Comparison of ENCODE assay signal across 8 mouse cellular contexts in the genomic region with DNA sequence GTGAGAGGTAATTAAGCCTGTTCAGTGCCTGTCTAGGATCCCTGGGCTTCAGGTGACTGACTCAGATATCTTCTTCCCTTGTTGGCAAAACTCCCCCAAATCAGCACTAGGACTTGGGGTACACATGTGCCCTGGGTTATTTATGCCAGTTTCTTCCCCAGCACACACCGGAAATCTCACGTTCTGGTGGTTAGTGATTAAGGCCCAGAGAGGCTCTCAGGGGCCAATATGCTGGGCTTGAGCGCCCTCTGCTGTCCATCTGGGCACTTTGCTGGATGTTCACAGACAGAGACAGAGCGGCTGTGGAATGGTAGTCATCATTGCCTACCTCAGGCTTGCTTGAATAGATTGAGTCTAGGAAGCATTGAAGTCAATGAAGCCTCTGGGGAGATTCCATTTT. TPM values are rescaled to one million over a fixed set of nuclear protein-coding genes. Genes with fewer than 3 reads are reported as not detected.
A peak's percentile ranks its signal among the peaks of the same experiment; 100 is the strongest.
DNase-seq lines count a peak whose midpoint lies in the region; ATAC-seq and TF ChIP-seq lines count a peak whose summit lies in the region.

No protein-coding gene starts in this region.

- H3K9me3 ChIP-seq in hindbrain, postnatal 0 days (ENCODE audit: low read length) = no peaks in the 10 kb centered on the region

- 9% methylated on average over 4 of the region's 4 CpGs for WGBS in cerebellum, adult 2 months
- WGBS in hindbrain, postnatal 0 days = 2% methylated on average over 4 of the region's 4 CpGs

- peak; percentile 54 for ATAC-seq in Patski
- peak; percentile 82 for ATAC-seq in frontal cortex, adult (ENCODE audit: low TSS enrichment)
- ATAC-seq in hindbrain, postnatal 0 days = peak; percentile 80
- no peak for ATAC-seq in monocyte, adult 5-6 weeks (replicated peaks; ENCODE audit: insufficient number of reproducible peaks, low FRiP score, low TSS enrichment, poor library complexity, severe bottlenecking)

- in situ Hi-C loops in Patski (cut with MboI; ENCODE audit: low pct_unique_long_range_greater_than_20kb) = loop anchor here (5.0 kb wide), 2 partner anchors 113 to 268 kb away; a partner anchor contains a TSS

- H3K27ac ChIP-seq in cerebellum, adult 2 months (ENCODE audit: insufficient read depth, low read length) = no peak overlapping the region
- no peak overlapping the region for H3K27ac ChIP-seq in hindbrain, postnatal 0 days

- CTCF ChIA-PET in Patski (lab: Charles Lee) = interaction anchor here (1.0 kb wide), 1 partner anchor 23 kb away, joined by 3 read pairs; no protein-coding TSS in a partner anchor

- no peaks in the 10 kb centered on the region for H3K4me1 ChIP-seq in cerebellum, adult 2 months (ENCODE audit: control insufficient read depth, insufficient read depth, low read length)
- peaks cover 5% of the 10 kb centered on the region; the same call in 1 of the 2 replicates for H3K4me1 ChIP-seq in hindbrain, postnatal 0 days (ENCODE audit: insufficient read depth, low read length)

- TF ChIP-seq POLR2A in cerebellum, adult 2 months (IDR thresholded peaks at IDR 0.05; ENCODE audit: borderline replicate concordance, insufficient read depth, low read length) = no peak

- TF ChIP-seq CTCF in Patski (IDR thresholded peaks at IDR 0.05) = no peak
- peak; percentile 88 for TF ChIP-seq CTCF in cerebellum, adult 2 months (IDR thresholded peaks at IDR 0.05; ENCODE audit: borderline replicate concordance, insufficient read depth, low read depth, low read length)
- peak; percentile 94 for TF ChIP-seq CTCF in hindbrain, postnatal 0 days (IDR thresholded peaks at IDR 0.05; ENCODE audit: low read depth)

- DNase-seq in Patski (ENCODE audit: low read depth, low spot score) = peak; percentile 51
- peak; percentile 64 to 78 for DNase-seq in cerebellum, adult 2 months
- DNase-seq in hindbrain, postnatal 0 days (ENCODE audit: low spot score) = peak; percentile 89
- DNase-seq in layer of hippocampus, postnatal 36 days = peak; percentile 78
- DNase-seq in lung, postnatal 4 days = peak; percentile 78 to 85
- DNase-seq in right cerebral cortex, postnatal 14 days = peak; percentile 85

- no peaks in the 10 kb centered on the region for H3K36me3 ChIP-seq in hindbrain, postnatal 0 days (ENCODE audit: insufficient read depth, low read length)

- POLR2A ChIA-PET in Patski (lab: Charles Lee) = no interaction called here

- no peak overlapping the region for H3K9ac ChIP-seq in hindbrain, postnatal 0 days (replicated peaks; ENCODE audit: low read length)

- peaks cover 9% of the 10 kb centered on the region for H3K27me3 ChIP-seq in Patski
- H3K27me3 ChIP-seq in cerebellum, adult 2 months (ENCODE audit: control insufficient read depth, insufficient read depth, low read length) = no peaks in the 10 kb centered on the region
- no peaks in the 10 kb centered on the region for H3K27me3 ChIP-seq in hindbrain, postnatal 0 days (ENCODE audit: insufficient read depth, low read length)

- H3K4me3 ChIP-seq in cerebellum, adult 2 months (replicated peaks; ENCODE audit: insufficient read depth, low read depth, low read length) = no peak overlapping the region
- no peak overlapping the region for H3K4me3 ChIP-seq in hindbrain, postnatal 0 days (ENCODE audit: low read length)

- no peak overlapping the region for H3K4me2 ChIP-seq in hindbrain, postnatal 0 days (ENCODE audit: low read depth, low read length)

RNA-seq across cellular contexts. Expression of a gene that starts 9.0 kb away (rescaled TPM):
- 34.8 TPM for polyA plus RNA-seq in Patski (2021)
- 13.0 and 13.2 TPM in 2 replicates for polyA plus RNA-seq in cerebellum, adult 2 months (2012; rRNA removed)
- 33.5 and 39.0 TPM in 2 replicates for total RNA-seq in hindbrain, postnatal 0 days (2014; rRNA removed)
- polyA plus RNA-seq in hindbrain, postnatal 0 days (2015; fragmentation: Nextera tagmentation; extraction: Ambion mirVana) = 23.2 and 27.0 TPM in 2 replicates
- total RNA-seq in layer of hippocampus, postnatal 36 days (2021) = 10 to 100 TPM; 20.6 to 21.8 TPM
- total RNA-seq in monocyte, adult 5-6 weeks (2017) = not detected in 3 replicates

Comparison
In these comparisons a context has a peak if more than half of its experiments do, and no peak if none do; other contexts are left out.
1. RNA of a gene that starts 9.0 kb away (total RNA-seq): 33.5 to 39.0 TPM in hindbrain, postnatal 0 days and 20.6 to 21.8 TPM in layer of hippocampus, postnatal 36 days; not detected in monocyte, adult 5-6 weeks; every median in the first group is over 10 times any median in the second.
2. Peak in every context shown above with its lines, with median percentiles within 50 percentile points of each other: DNase-seq.